Mouse (Mus musculus) left cerebral cortex, postnatal 14 days (tissue): ENCODE measurements around the gene G0s2. TPM values are rescaled to one million over a fixed set of nuclear protein-coding genes. Genes with fewer than 3 reads are reported as not detected.
"Not testable (repeated sequence)": the region's sequence is repeated elsewhere in the genome, so short reads cannot be mapped to it uniquely, and the experiment has no call there.

Experiments
- DNase-seq, 2 experiments: peaks; one replicate each; pipeline ENCODE4 v3.0.0; 2021 to 2022; ENCODE audit warnings: low spot score in 2 of 2, mixed read lengths in 1 of 2
- intact Hi-C: fragments of 180-260 bp; cut with DNase I; formaldehyde crosslinking; loops from one replicate; pipeline ENCODE4 v1.15.1; 2025
- total RNA-seq, 2 experiments: library from RNA; stranded (reverse); gene quantifications; 2 replicates each; pipeline ENCODE4 v1.2.3; 2021

The G0s2 gene
- total RNA-seq, 2 experiments from 2014 or later = 4.9 to 6.5 TPM

- DNase-seq = no peak
- intact Hi-C loops = no loop called here
Observed at GRCm38 (mm10) chr1:193293039-193293438, 20.0 kb upstream of the G0s2 start.

GRCm38 (mm10) chr1:193290686-193291085, 17.7 kb upstream of the G0s2 start:
- DNase-seq = no peak
- intact Hi-C loops = no loop called here

GRCm38 (mm10) chr1:193289914-193290313, 16.9 kb upstream of the G0s2 start:
- intact Hi-C loops = no loop called here
- DNase-seq = no peak

- DNase-seq = no peak
- intact Hi-C loops = no loop called here
Observed at GRCm38 (mm10) chr1:193289076-193289475, 16.1 kb upstream of the G0s2 start.

GRCm38 (mm10) chr1:193287578-193287977, 14.6 kb upstream of the G0s2 start:
- DNase-seq = no peak
- intact Hi-C loops = no loop called here

GRCm38 (mm10) chr1:193285766-193286325, 12.8 kb upstream of the G0s2 start:
- intact Hi-C loops, DNase-seq: not testable (repeated sequence)

- DNase-seq = no peak
- intact Hi-C loops = no loop called here
Observed at GRCm38 (mm10) chr1:193284228-193284779, 11.3 kb upstream of the G0s2 start.

- DNase-seq = no peak
- intact Hi-C loops = no loop called here
Observed at GRCm38 (mm10) chr1:193281344-193281743, 8.3 kb upstream of the G0s2 start.

GRCm38 (mm10) chr1:193279492-193279891, 6.5 kb upstream of the G0s2 start:
- no peak for DNase-seq
- intact Hi-C loops = no loop called here

GRCm38 (mm10) chr1:193278414-193279045, 5.5 kb upstream of the G0s2 start:
- no peak for DNase-seq
- intact Hi-C loops = no loop called here

- DNase-seq = no peak
- intact Hi-C loops = loop anchor here (5.0 kb wide), 1 partner anchor 43 kb away; no protein-coding TSS in a partner anchor
Observed at GRCm38 (mm10) chr1:193274407-193275071, 1.5 kb upstream of the G0s2 start.

- intact Hi-C loops = loop anchor here (5.0 kb wide), 1 partner anchor 45 kb away; no protein-coding TSS in a partner anchor
- no peak for DNase-seq
Observed at GRCm38 (mm10) chr1:193272137-193272915, 691 bp downstream of the G0s2 start.

GRCm38 (mm10) chr1:193270965-193271763, 1.9 kb downstream of the G0s2 start:
- no peak for DNase-seq
- intact Hi-C loops = loop anchor here (5.0 kb wide), 1 partner anchor 46 kb away; no protein-coding TSS in a partner anchor

GRCm38 (mm10) chr1:193265734-193266133, 7.3 kb downstream of the G0s2 start:
- intact Hi-C loops = no loop called here
- DNase-seq = no peak

GRCm38 (mm10) chr1:193263955-193264598, 8.9 kb downstream of the G0s2 start, which contains the start of gene Hsd11b1:
Gene Hsd11b1, minus strand, starts transcription at chr1:193264075.
- intact Hi-C loops = no loop called here
- DNase-seq = no peak

- DNase-seq = no peak
- intact Hi-C loops = no loop called here
Observed at GRCm38 (mm10) chr1:193263026-193263907, 9.8 kb downstream of the G0s2 start.

GRCm38 (mm10) chr1:193261897-193262548, 11.0 kb downstream of the G0s2 start:
- DNase-seq = no peak
- intact Hi-C loops = no loop called here
